Mouse (Mus musculus) lung, adult 2 months (tissue): ENCODE data around the gene Cd160.

Experiments
- CTCF ChIP-seq: fragments of 200-500 bp; IDR thresholded peaks from 2 replicates; pipeline ENCODE4 v1.5.1; 2011; ENCODE audit warnings: mild to moderate bottlenecking, low read length, control low read depth; ENCODE audit not compliant: insufficient read depth
- POLR2A ChIP-seq: fragments of 200-500 bp; IDR thresholded peaks from 2 replicates; pipeline ENCODE4 v1.6.1; 2011; ENCODE audit warnings: low read depth, mild to moderate bottlenecking, control low read depth, low read length, borderline replicate concordance; ENCODE audit errors: extremely low read depth

- no peak for TF ChIP-seq CTCF
- TF ChIP-seq POLR2A, result no peak
Measured at GRCm38 (mm10) chr3:96868566-96868965, 39.4 kb upstream of the Cd160 start.
